Mouse (Mus musculus): ENCODE data around the gene Zfp423.
A peak's percentile ranks its signal among the peaks of the same experiment; 100 is the strongest.

GRCm38 (mm10) chr8:87747582-87747981, 211.8 kb downstream of the Zfp423 start:
- no peak for TF ChIP-seq EP300 (IDR thresholded peaks at IDR 0.05)
- TF ChIP-seq CTCF (IDR thresholded peaks at IDR 0.05): peak; percentile 48

Measured in lung, postnatal 0 days (tissue).